Comparison of ENCODE assay signal across 8 mouse cellular contexts in the genomic region with DNA sequence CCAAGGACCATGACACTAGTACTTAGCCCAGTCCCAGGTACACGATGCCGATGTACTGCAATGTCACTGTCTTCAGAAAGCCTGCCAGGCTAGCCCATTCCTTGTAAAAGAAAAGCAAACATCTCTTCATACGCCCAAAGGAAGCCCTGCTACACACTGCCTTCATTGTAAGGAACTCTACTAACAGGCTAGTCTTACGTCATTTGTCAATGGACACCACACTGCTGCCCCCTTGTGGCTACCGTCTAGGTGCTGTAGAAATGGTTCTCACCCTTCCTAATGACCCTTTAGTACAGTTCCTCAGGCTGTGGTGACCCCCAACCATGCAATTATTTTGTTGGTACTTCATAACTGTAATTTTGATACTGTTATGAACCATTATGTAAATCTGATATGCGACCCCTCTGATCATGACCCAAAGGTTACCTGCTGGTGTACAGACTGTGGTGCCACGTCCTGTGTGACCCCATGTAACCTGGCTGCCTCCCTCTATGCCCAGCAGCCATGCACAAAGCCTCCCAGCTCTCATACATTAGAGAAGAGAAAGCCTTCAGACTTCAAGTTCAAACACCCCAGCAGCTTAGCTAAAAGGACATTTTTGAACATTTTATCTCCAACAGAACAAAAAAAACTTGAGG. TPM values are rescaled to one million over a fixed set of nuclear protein-coding genes. Genes with fewer than 3 reads are reported as not detected.
DNase-seq lines count a peak whose midpoint lies in the region; ATAC-seq and TF ChIP-seq lines count a peak whose summit lies in the region.

No protein-coding gene starts in this region.

- 58% methylated on average over 7 of the region's 7 CpGs for WGBS in forebrain, embryonic 16.5 days
- 42% methylated on average over 7 of the region's 7 CpGs for WGBS in small intestine, adult 2 months

- no peak overlapping the region for H3K27ac ChIP-seq in forebrain, embryonic 16.5 days (ENCODE audit: low read length)
- no peak overlapping the region for H3K27ac ChIP-seq in small intestine, adult 2 months (ENCODE audit: insufficient read depth, low read depth, low read length)

- H3K27me3 ChIP-seq in forebrain, embryonic 16.5 days (replicated peaks; ENCODE audit: control insufficient read depth, insufficient read depth, low read length): no peaks in the 10 kb centered on the region
- H3K27me3 ChIP-seq in small intestine, adult 2 months (ENCODE audit: control insufficient read depth, insufficient read depth, low read length): no peaks in the 10 kb centered on the region

- peaks cover 61% of the 10 kb centered on the region for H3K36me3 ChIP-seq in forebrain, embryonic 16.5 days (ENCODE audit: control insufficient read depth, insufficient read depth)
- peaks cover 70% of the 10 kb centered on the region for H3K36me3 ChIP-seq in small intestine, adult 2 months (ENCODE audit: control insufficient read depth, insufficient read depth, low read length)

- H3K4me1 ChIP-seq in forebrain, embryonic 16.5 days (replicated peaks; ENCODE audit: control insufficient read depth, insufficient read depth, low read length): no peaks in the 10 kb centered on the region
- no peaks in the 10 kb centered on the region for H3K4me1 ChIP-seq in small intestine, adult 2 months (ENCODE audit: control insufficient read depth, insufficient read depth, insufficient read length, low read length)

- peak; percentile 61; the same call in 1 of the 2 replicates for ATAC-seq in forebrain, embryonic 16.5 days

- H3K4me2 ChIP-seq in forebrain, embryonic 16.5 days (ENCODE audit: low read length): no peak overlapping the region

- H3K9me3 ChIP-seq in forebrain, embryonic 16.5 days (ENCODE audit: control insufficient read depth, low read length): no peaks in the 10 kb centered on the region

- peak; percentile 41; the same call in 1 of the 2 replicates for TF ChIP-seq CTCF in small intestine, adult 2 months (IDR thresholded peaks at IDR 0.05; ENCODE audit: extremely low read depth, insufficient read length, insufficient replicate concordance, low read depth, low read length)

- TF ChIP-seq POLR2A in small intestine, adult 2 months (IDR thresholded peaks at IDR 0.05; ENCODE audit: low read depth, low read length): no peak

- peak; percentile 81 for DNase-seq in gastrocnemius, adult 18-20 months (ENCODE audit: low spot score)
- DNase-seq in gastrocnemius, postnatal 25 days: no peak
- DNase-seq in cerebellum, adult 11 months: peak; percentile 53
- peak; percentile 83 for DNase-seq in induced T-regulatory cell, adult 2 months (ENCODE audit: low read depth)
- DNase-seq in left cerebral cortex, postnatal 10 days (ENCODE audit: extremely low spot score in 1 of 2, low spot score in 2 of 2): peak; percentile 53 to 82
- peak; percentile 84 for DNase-seq in mesoderm, embryonic 11.5 days (ENCODE audit: low read depth, low spot score)

- H3K4me3 ChIP-seq in forebrain, embryonic 16.5 days (replicated peaks; ENCODE audit: low read length): no peak overlapping the region
- no peak overlapping the region for H3K4me3 ChIP-seq in small intestine, adult 2 months (ENCODE audit: low read depth, low read length)

- no peak overlapping the region for H3K9ac ChIP-seq in forebrain, embryonic 16.5 days (replicated peaks; ENCODE audit: low read depth, low read length)

- intact Hi-C loops in left cerebral cortex, postnatal 10 days (cut with DNase I): loop anchor here (10.0 kb wide), 1 partner anchor 406 kb away; no protein-coding TSS in a partner anchor

RNA-seq across cellular contexts. Expression of gene Erfe, which starts 14.3 kb away (rescaled TPM):
- 1 to 10 TPM; 1.2 to 1.6 TPM for total RNA-seq in gastrocnemius, adult 18-20 months (2021)
- total RNA-seq in gastrocnemius, postnatal 25 days (2021): 1 to 10 TPM; 2.3 to 3.6 TPM
- 0.16 and 0.62 TPM in 2 replicates for polyA plus RNA-seq in forebrain, embryonic 16.5 days (2015; fragmentation: Nextera tagmentation; extraction: Ambion mirVana)
- total RNA-seq in left cerebral cortex, postnatal 10 days (2021): under 1 TPM; 0.39 to 0.41 TPM
- 3.7 and 7.3 TPM in 2 replicates for polyA plus RNA-seq in small intestine, adult 2 months (2012; rRNA removed)

RNA-seq across cellular contexts. Expression of gene Ilkap, which starts 18.0 kb away (rescaled TPM):
- 10 to 100 TPM; 35.4 to 40.1 TPM for total RNA-seq in gastrocnemius, adult 18-20 months (2021)
- 10 to 100 TPM; 30.1 to 35.8 TPM for total RNA-seq in gastrocnemius, postnatal 25 days (2021)
- polyA plus RNA-seq in forebrain, embryonic 16.5 days (2015; fragmentation: Nextera tagmentation; extraction: Ambion mirVana): 158 and 163 TPM in 2 replicates
- total RNA-seq in left cerebral cortex, postnatal 10 days (2021): 10 to 100 TPM; 62.9 to 68.6 TPM
- 17.9 and 34.6 TPM in 2 replicates for polyA plus RNA-seq in small intestine, adult 2 months (2012; rRNA removed)

RNA-seq across cellular contexts. Expression of gene Klhl30, which starts 29.8 kb away (rescaled TPM):
- total RNA-seq in gastrocnemius, adult 18-20 months (2021): 10 to 100 TPM; 72.6 to 80.4 TPM
- total RNA-seq in gastrocnemius, postnatal 25 days (2021): 100 to 1,000 TPM in 1 of 2 experiments, 10 to 100 TPM in 1; 87.8 to 132 TPM
- 0.15 TPM in 1 of 2 replicates, not detected in the other for polyA plus RNA-seq in forebrain, embryonic 16.5 days (2015; fragmentation: Nextera tagmentation; extraction: Ambion mirVana)
- total RNA-seq in left cerebral cortex, postnatal 10 days (2021): not detected
- 1.2 and 1.5 TPM in 2 replicates for polyA plus RNA-seq in small intestine, adult 2 months (2012; rRNA removed)

RNA-seq across cellular contexts. Expression of gene Hes6, which starts 33.3 kb away (rescaled TPM):
- 1 to 10 TPM; 6.0 to 6.4 TPM for total RNA-seq in gastrocnemius, adult 18-20 months (2021)
- 1 to 10 TPM; 6.9 to 8.6 TPM for total RNA-seq in gastrocnemius, postnatal 25 days (2021)
- polyA plus RNA-seq in forebrain, embryonic 16.5 days (2015; fragmentation: Nextera tagmentation; extraction: Ambion mirVana): 208 and 217 TPM in 2 replicates
- 10 to 100 TPM; 26.6 to 27.3 TPM for total RNA-seq in left cerebral cortex, postnatal 10 days (2021)
- polyA plus RNA-seq in small intestine, adult 2 months (2012; rRNA removed): 78.8 and 113 TPM in 2 replicates

RNA-seq across cellular contexts. Expression of gene Espnl, which starts 58.7 kb away (rescaled TPM):
- under 1 TPM in 1 of 2 experiments, not detected in 1; 0.12 TPM for total RNA-seq in gastrocnemius, adult 18-20 months (2021)
- total RNA-seq in gastrocnemius, postnatal 25 days (2021): under 1 TPM; 0.08 to 0.18 TPM
- polyA plus RNA-seq in forebrain, embryonic 16.5 days (2015; fragmentation: Nextera tagmentation; extraction: Ambion mirVana): 0.08 and 0.14 TPM in 2 replicates
- total RNA-seq in left cerebral cortex, postnatal 10 days (2021): under 1 TPM; 0.13 to 0.14 TPM
- polyA plus RNA-seq in small intestine, adult 2 months (2012; rRNA removed): 0.10 and 0.13 TPM in 2 replicates

Comparison
In these comparisons a context has a peak if more than half of its experiments do, and no peak if none do; other contexts are left out.
1. RNA of gene Klhl30, which starts 29.8 kb away (total RNA-seq): 87.8 to 132 TPM in gastrocnemius, postnatal 25 days and 72.6 to 80.4 TPM in gastrocnemius, adult 18-20 months; not detected in left cerebral cortex, postnatal 10 days; every median in the first group is over 10 times any median in the second.